Mouse (Mus musculus) liver, embryonic 14.5 days (tissue): ENCODE data around the gene Hhex. TPM values are rescaled to one million over a fixed set of nuclear protein-coding genes. Genes with fewer than 3 reads are reported as not detected.

Experiments
- ATAC-seq: fragments of 200-750 bp; cut with Nextera tagmentation; 2 replicates; pipeline ENCODE4 v1.8.0; 2017; ENCODE audit warnings: moderate number of reproducible peaks, mild to moderate bottlenecking, moderate library complexity; ENCODE audit not compliant: insufficient read depth
- DNase-seq, 3 experiments: peaks; one replicate each; pipeline ENCODE4 v3.0.0-alpha.2; 2012 to 2013; ENCODE audit warnings: low read depth in 3 of 3, low spot score in 3 of 3
- H3K27ac ChIP-seq: fragments of 300-500 bp; sonication (generic); 2 replicates; pipeline ENCODE4 v1.5.1; 2014; ENCODE audit warnings: moderate library complexity, mild to moderate bottlenecking, control low read depth, inconsistent platforms
- H3K27me3 ChIP-seq: fragments of 300-500 bp; sonication (generic); 2 replicates; pipeline ENCODE4 v1.6.1; 2014; ENCODE audit warnings: mild to moderate bottlenecking, low read length, moderate library complexity; ENCODE audit not compliant: control insufficient read depth, insufficient read depth
- H3K36me3 ChIP-seq: fragments of 300-500 bp; sonication (generic); replicated peaks from 2 replicates; pipeline ENCODE4 v1.6.1; 2014; ENCODE audit warnings: low read depth; ENCODE audit not compliant: control insufficient read depth, insufficient read depth
- H3K4me1 ChIP-seq, 2 experiments: fragments of 200-500 bp in 1 of 2; fragments of 300-500 bp in 1 of 2; sonication (generic) in 1 of 2; replicated peaks; 2 replicates each; pipeline ENCODE4 v1.6.1; 2012 to 2014; ENCODE audit warnings: antibody characterized with exemption in 1 of 2, inconsistent platforms in 1 of 2, low read length in 1 of 2; ENCODE audit not compliant: control insufficient read depth in 2 of 2, insufficient read depth in 2 of 2
- H3K4me2 ChIP-seq: fragments of 300-500 bp; sonication (generic); 2 replicates; pipeline ENCODE4 v1.6.1; 2014; ENCODE audit warnings: low read depth, mild to moderate bottlenecking, control low read depth, moderate library complexity
- H3K4me3 ChIP-seq, 2 experiments: fragments of 200-500 bp in 1 of 2; fragments of 300-500 bp in 1 of 2; sonication (generic) in 1 of 2; 2 replicates each; pipeline ENCODE4 v1.5.1; 2012 to 2014; ENCODE audit warnings: low read depth in 2 of 2, low read length in 2 of 2, mild to moderate bottlenecking in 2 of 2, control low read depth in 1 of 2, inconsistent platforms in 1 of 2, moderate library complexity in 1 of 2; ENCODE audit not compliant: insufficient read depth in 1 of 2
- H3K9ac ChIP-seq: fragments of 300-500 bp; sonication (generic); replicated peaks from 2 replicates; pipeline ENCODE4 v1.6.1; 2014; ENCODE audit warnings: mild to moderate bottlenecking, control low read depth, moderate library complexity
- H3K9me3 ChIP-seq: fragments of 300-500 bp; sonication (generic); 2 replicates; pipeline ENCODE4 v1.6.1; 2016; ENCODE audit warnings: low read length, mixed read lengths; ENCODE audit not compliant: control insufficient read depth
- CTCF ChIP-seq: IDR thresholded peaks from 2 replicates; pipeline ENCODE4 v1.5.1; 2016; ENCODE audit warnings: antibody characterized with exemption, low read depth, control low read depth
- EP300 ChIP-seq: IDR thresholded peaks from 2 replicates; pipeline ENCODE4 v1.6.1; 2016; ENCODE audit warnings: antibody characterized with exemption, low read depth
- WGBS: fragments of 180-500 bp; shearing (Covaris S2); extraction: QIAGEN DNeasy Blood & Tissue Kit; methylation state at CpG from one replicate; pipeline ENCODE4 v1.1.7; 2014; ENCODE audit not compliant: insufficient replicate concordance; 5-methylcytosine and 5-hydroxymethylcytosine counted together
- polyA plus RNA-seq, 2 experiments: library from polyadenylated mRNA; depleted of rRNA in 1 of 2; stranded (reverse) in 1 of 2; unstranded in 1 of 2; fragments of >200 nt; fragmentation: Nextera tagmentation in 1 of 2; extraction: Ambion mirVana in 1 of 2; gene quantifications; 2 replicates each; pipeline versions ENCODE4 v1.2.1 to v1.2.3; 2012 to 2014

Gene Hhex
- polyA plus RNA-seq, 2 experiments, result 10.3 to 13.5 TPM

- H3K27me3 ChIP-seq, result no peaks in the 10 kb centered on the region; the same call in 1 of the 2 replicates
- DNase-seq (no peak), ATAC-seq (no peak)
- H3K9ac ChIP-seq, result no peak overlapping the region
- H3K27ac ChIP-seq, result no peak overlapping the region
- H3K4me1 ChIP-seq, result no peaks in the 10 kb centered on the region; a peak in 1 of 4 replicates
- no peak overlapping the region for H3K4me3 ChIP-seq
- WGBS, result 39% methylated on average over 3 of the region's 3 CpGs
- H3K36me3 ChIP-seq, result no peaks in the 10 kb centered on the region
- H3K4me2 ChIP-seq, result no peak overlapping the region
- no peaks in the 10 kb centered on the region for H3K9me3 ChIP-seq
- TF ChIP-seq CTCF (no peak), EP300 (no peak)
Measured at GRCm38 (mm10) chr19:37449246-37449645, 14.6 kb downstream of the Hhex start.

GRCm38 (mm10) chr19:37455528-37455927 is 20.9 kb downstream of the Hhex start:
- Histone ChIP-seq H3K36me3 (no peaks in the 10 kb centered on the region), H3K9ac (no peak overlapping the region), H3K4me2 (no peak overlapping the region), H3K27ac (no peak overlapping the region), H3K27me3 (no peaks in the 10 kb centered on the region; the same call in 1 of the 2 replicates), H3K9me3 (no peaks in the 10 kb centered on the region), H3K4me1 (no peaks in the 10 kb centered on the region), H3K4me3 (no peak overlapping the region)
- 48% methylated on average over 2 of the region's 2 CpGs for WGBS
- ATAC-seq, result no peak
- no peak for DNase-seq
- TF ChIP-seq EP300 (no peak), CTCF (no peak)

DNA sequence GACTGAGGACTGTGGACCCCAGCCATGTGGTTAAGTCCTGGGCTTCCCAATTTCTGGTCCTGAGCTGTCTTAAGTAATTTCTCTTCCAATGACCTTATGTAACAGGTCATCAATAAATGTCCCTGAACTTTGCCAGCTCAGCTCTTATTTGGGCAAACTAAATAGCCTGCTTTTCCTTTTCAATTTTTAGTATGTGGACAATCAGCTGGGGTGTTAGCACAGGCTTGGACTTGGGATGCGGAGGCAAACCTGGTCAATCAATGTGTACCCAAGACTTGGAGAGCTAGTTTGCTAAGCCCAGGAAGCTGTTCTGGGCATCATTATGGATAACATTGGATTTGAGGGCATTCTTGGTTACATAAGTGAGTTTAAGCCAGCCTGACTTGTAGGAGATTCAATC is 21.4 kb downstream of the Hhex start:
- ATAC-seq, result no peak
- no peaks in the 10 kb centered on the region; the same call in 1 of the 2 replicates for H3K27me3 ChIP-seq

GRCm38 (mm10) chr19:37458013-37458412 is 23.4 kb downstream of the Hhex start:
- Histone ChIP-seq H3K27ac (no peak overlapping the region), H3K36me3 (no peaks in the 10 kb centered on the region), H3K9ac (no peak overlapping the region), H3K4me3 (no peak overlapping the region), H3K4me1 (no peaks in the 10 kb centered on the region), H3K27me3 (no peaks in the 10 kb centered on the region; the same call in 1 of the 2 replicates), H3K4me2 (no peak overlapping the region), H3K9me3 (no peaks in the 10 kb centered on the region)
- DNase-seq (no peak), ATAC-seq (no peak)
- TF ChIP-seq EP300 (no peak), CTCF (no peak)
- 68% methylated on average over 6 of the region's 6 CpGs for WGBS

More for the DNA sequence above, 21.4 kb downstream of the Hhex start:
- 73% methylated on average over 1 of the region's 1 CpGs for WGBS
- no peak for DNase-seq
- TF ChIP-seq EP300 (no peak), CTCF (no peak)
- Histone ChIP-seq H3K9me3 (no peaks in the 10 kb centered on the region), H3K27ac (no peak overlapping the region), H3K4me2 (no peak overlapping the region), H3K4me3 (no peak overlapping the region), H3K36me3 (no peaks in the 10 kb centered on the region), H3K4me1 (no peaks in the 10 kb centered on the region), H3K9ac (no peak overlapping the region)

GRCm38 (mm10) chr19:37466403-37466802 is 31.8 kb downstream of the Hhex start:
- H3K9ac ChIP-seq, result no peak overlapping the region
- no peak overlapping the region for H3K27ac ChIP-seq
- no peaks in the 10 kb centered on the region for H3K9me3 ChIP-seq
- H3K4me1 ChIP-seq, result peaks cover 4% of the 10 kb centered on the region in 2 experiments; a peak in 1 of 4 replicates
- ATAC-seq (no peak), DNase-seq (no peak)
- no peaks in the 10 kb centered on the region for H3K27me3 ChIP-seq
- H3K36me3 ChIP-seq, result no peaks in the 10 kb centered on the region
- no peak for TF ChIP-seq CTCF
- no peak for TF ChIP-seq EP300
- 42% methylated on average over 3 of the region's 3 CpGs for WGBS
- H3K4me3 ChIP-seq, result no peak overlapping the region
- no peak overlapping the region for H3K4me2 ChIP-seq
